Mouse (Mus musculus): ENCODE measurements around the gene Fbxw10. TPM values are rescaled to one million over a fixed set of nuclear protein-coding genes. Genes with fewer than 3 reads are reported as not detected.

Fbxw10 gene
- total RNA-seq, 2 experiments from 2014 or later: 4.7 to 4.9 TPM

DNA sequence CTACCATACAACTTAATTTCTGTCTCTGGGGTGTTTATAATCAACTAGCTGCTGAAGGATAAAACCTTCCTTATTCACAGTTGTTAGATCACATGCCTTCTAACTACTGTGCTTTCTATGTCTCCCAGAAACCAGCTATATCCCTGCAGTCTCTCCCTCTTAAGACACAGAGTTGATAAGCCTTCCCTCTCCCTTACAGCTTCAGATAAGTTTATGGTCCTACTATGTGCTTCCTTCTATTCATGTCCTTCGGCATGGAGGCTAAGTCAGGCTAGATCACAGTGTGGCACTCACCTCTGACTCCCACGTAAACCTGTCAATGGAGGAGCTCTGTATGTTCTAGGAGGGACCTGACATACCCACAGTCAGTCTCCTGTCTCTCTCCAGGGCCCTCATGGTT is 16.5 kb upstream of the Fbxw10 start:
- ATAC-seq (replicated peaks; ENCODE audit: poor library complexity, severe bottlenecking): no peak

DNA sequence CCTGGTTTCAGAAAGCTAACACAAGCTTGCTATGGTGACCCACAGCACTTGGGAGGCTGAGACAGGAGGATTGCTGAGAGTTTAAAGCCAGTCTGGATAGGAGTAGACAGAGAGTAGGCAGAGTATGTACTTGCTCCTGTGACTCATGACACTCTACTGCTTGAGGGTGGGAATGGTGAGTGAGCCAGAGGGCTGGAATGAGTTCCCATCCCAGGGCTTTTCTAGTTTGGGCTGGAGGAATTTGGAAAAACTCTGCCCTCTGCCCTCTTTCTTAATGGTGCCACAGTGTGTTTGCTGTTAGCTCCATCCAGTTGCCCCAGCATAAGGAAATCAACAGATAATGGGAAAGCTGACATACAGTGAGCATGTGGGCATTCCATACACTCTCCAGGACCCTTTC is 15.0 kb upstream of the Fbxw10 start:
- no peak for ATAC-seq (replicated peaks; ENCODE audit: poor library complexity, severe bottlenecking)

- ATAC-seq (replicated peaks; ENCODE audit: poor library complexity, severe bottlenecking): no peak
Measured at GRCm38 (mm10) chr11:62844562-62844961, 2.3 kb upstream of the Fbxw10 start.

DNA sequence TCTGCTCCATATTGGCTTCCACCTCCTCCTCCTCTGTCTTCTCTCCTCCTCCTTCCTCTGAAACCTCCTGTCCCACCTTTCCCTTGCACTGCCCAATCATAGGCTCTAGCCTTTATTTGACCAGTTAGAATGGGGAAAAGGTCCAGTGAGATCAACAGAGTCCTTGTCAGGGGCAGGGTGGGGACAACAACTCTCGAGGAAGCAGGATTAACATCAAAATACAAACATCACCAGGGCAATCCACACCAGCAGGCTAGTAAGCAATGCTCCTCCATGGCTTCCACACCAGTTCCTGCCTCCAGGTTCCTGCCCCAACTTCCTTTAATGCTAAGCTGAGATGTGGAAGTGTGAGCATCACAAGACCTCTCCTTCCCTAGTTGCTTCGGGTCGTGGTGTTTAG is 1.1 kb upstream of the Fbxw10 start:
- no peak for ATAC-seq (replicated peaks; ENCODE audit: poor library complexity, severe bottlenecking)

- ATAC-seq (replicated peaks; ENCODE audit: poor library complexity, severe bottlenecking): peak; percentile 81
Measured at GRCm38 (mm10) chr11:62847655-62848191, 854 bp downstream of the Fbxw10 start.

GRCm38 (mm10) chr11:62848301-62848700 is 1.4 kb downstream of the Fbxw10 start:
- ATAC-seq (replicated peaks; ENCODE audit: poor library complexity, severe bottlenecking): no peak

DNA sequence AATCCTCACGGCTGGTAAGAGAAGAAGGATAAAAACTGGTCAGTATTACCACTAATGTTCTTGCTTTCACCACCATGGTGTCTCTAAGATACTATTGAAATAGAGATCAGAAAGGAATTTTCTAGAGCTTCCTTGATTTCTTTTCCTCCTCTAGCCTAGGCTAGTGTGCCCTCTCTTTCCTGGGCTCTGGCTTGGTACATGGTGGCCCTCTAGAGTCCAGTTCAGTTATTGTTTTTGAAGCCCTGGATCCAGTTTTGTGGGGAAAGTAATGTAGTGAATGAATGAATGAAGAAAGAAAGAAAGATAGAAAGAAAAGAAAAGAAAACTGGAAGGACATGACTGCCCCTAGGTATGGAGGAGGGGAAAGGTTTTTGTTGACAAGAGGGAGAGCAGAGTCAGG is 4.3 kb downstream of the Fbxw10 start:
- ATAC-seq (replicated peaks; ENCODE audit: poor library complexity, severe bottlenecking): no peak

DNA sequence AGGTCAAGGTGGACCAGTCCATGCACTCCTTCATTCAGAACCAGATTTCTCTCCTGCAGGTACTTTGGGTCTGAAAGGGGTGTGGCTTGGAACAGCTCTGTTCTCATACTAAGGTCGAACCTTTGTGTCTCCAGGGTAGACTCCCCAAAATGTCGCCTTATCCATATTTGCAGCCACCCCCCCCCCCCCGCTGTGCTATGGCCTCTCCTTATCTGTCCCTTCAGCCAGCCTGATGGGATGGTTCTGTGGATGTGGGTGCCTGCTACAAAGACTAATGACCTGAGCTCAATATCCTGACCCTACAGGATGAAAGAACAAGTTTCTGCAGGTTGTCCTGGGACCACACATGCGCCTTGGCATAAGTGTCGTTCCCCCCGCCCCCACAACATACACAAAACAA is 6.5 kb downstream of the Fbxw10 start:
- ATAC-seq (replicated peaks; ENCODE audit: poor library complexity, severe bottlenecking): no peak

- ATAC-seq (replicated peaks; ENCODE audit: poor library complexity, severe bottlenecking): no peak
Measured at GRCm38 (mm10) chr11:62865562-62865961, 18.7 kb downstream of the Fbxw10 start.

GRCm38 (mm10) chr11:62866685-62867084 is 19.8 kb downstream of the Fbxw10 start:
- ATAC-seq (replicated peaks; ENCODE audit: poor library complexity, severe bottlenecking): peak; percentile 90

DNA sequence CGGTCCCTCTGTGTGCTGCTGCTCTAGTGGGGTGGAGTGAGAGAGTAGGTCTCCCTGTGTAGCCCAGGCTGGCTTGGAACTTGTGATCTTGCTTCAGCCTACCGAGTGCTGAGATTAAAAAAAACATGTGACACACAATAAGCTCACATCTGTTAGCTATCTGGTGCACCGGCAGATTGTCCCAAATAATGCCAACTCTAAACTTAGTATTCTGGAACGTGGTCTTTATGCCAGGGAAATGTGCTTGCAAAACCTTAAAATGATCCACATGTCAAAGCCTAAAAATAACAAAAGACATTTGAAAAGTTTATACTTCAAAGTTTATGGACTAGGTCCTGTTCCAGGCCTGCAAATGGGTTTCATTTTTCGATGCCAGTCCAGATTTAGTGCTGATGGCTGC is 22.3 kb downstream of the Fbxw10 start:
- ATAC-seq (replicated peaks; ENCODE audit: poor library complexity, severe bottlenecking): no peak

DNA sequence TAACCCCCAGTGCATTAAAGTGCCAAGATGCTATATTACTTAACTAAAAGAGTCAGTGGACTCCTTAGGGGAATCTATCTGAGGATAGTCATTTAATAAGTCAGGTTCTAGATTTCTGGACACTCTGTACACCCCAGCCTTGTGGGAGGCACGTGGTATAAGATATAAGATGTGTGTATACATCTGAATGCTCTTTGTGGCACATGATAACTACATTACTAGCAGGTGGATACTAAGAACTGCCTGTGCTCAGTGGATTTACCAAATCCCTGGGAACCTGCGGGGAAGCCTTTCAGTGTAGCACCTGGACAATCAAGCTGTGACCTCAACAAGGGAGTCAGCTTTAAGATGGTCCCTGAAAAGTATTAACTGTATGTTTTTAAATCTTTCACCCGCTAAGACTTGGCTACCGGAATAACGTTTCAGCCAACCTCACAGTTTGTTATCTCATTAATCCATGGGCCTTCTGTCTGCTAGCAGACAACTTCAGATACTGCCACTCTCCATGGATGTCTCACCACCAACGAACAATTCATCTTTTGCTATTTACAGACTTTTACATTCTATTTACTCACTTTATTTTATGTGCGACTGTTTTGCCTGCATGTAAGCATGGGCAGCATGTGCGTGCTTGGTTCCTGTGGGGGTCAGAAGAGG is 23.0 kb downstream of the Fbxw10 start:
- no peak for ATAC-seq (replicated peaks; ENCODE audit: poor library complexity, severe bottlenecking)

GRCm38 (mm10) chr11:62873479-62873878 is 26.6 kb downstream of the Fbxw10 start:
- ATAC-seq (replicated peaks; ENCODE audit: poor library complexity, severe bottlenecking): no peak

- ATAC-seq (replicated peaks; ENCODE audit: poor library complexity, severe bottlenecking): no peak
Measured at GRCm38 (mm10) chr11:62875696-62876095, 28.8 kb downstream of the Fbxw10 start.

GRCm38 (mm10) chr11:62876445-62876844 is 29.6 kb downstream of the Fbxw10 start:
- no peak for ATAC-seq (replicated peaks; ENCODE audit: poor library complexity, severe bottlenecking)

DNA sequence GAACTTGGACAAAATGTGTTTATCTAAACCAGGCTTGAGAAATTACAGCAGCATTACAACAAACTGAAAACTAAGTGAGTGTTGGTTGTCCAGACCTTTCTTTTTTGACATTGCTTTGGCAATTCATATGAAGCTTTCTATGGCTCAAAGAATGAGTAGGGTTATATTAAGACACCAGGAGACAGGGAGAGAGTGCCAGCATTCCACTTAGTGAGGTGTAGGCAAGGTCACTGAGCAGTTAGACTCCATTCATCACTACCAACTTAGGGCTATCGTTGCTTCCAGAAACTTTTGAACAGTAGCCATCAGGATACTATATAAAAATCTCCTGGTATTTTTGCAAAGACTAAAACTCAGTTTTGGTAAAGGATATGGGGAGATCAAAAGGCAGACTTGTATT is 30.5 kb downstream of the Fbxw10 start:
- no peak for ATAC-seq (replicated peaks; ENCODE audit: poor library complexity, severe bottlenecking)

- ATAC-seq (replicated peaks; ENCODE audit: poor library complexity, severe bottlenecking): no peak
Measured at GRCm38 (mm10) chr11:62878728-62879127, 31.9 kb downstream of the Fbxw10 start.

GRCm38 (mm10) chr11:62879220-62880048 is 32.6 kb downstream of the Fbxw10 start, which contains the start of gene Tvp23b:
Gene Tvp23b, plus strand, starts transcription at chr11:62879455.
- peak; percentile 95 for ATAC-seq (replicated peaks; ENCODE audit: poor library complexity, severe bottlenecking)

DNA sequence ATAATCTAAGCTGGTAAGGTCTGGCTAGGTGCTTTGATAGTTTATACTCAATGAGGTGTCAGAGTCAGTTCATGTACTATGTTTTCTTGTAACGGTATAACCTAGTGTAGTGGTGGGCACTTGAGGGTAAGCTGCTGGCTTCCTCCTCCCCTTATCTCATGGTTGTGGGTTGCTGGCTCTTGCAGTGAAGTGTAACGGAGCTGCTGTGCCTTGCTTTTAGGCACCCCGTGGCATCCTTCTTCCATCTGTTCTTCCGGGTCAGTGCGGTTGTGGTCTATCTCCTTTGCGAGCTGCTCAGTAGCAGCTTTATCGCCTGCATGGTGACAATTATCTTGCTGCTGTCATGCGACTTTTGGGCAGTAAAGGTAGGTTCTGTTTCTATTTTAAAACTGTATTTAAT is 36.5 kb downstream of the Fbxw10 start:
- ATAC-seq (replicated peaks; ENCODE audit: poor library complexity, severe bottlenecking): no peak

- no peak for ATAC-seq (replicated peaks; ENCODE audit: poor library complexity, severe bottlenecking)
Measured at GRCm38 (mm10) chr11:62885323-62885722, 38.5 kb downstream of the Fbxw10 start.

DNA sequence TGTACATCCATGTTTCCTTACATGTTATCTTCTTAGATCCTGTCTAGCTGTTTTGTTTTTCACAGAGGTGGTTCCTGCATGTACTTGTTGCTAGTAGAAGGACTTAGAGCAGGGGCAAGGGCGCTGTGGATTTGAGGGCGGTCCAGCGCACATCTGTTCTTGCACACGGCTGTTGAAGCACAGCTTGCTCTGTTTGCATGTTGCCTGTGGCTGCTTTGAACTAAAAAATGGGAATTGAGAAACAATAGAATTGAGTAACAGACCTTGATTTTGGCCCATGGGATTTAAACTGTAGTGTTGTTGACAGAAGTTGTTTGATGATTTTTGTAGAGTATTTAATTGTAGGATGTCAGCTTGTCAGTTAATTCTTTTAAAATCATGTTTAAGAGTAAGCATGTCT is 43.9 kb downstream of the Fbxw10 start:
- ATAC-seq (replicated peaks; ENCODE audit: poor library complexity, severe bottlenecking): no peak

DNA sequence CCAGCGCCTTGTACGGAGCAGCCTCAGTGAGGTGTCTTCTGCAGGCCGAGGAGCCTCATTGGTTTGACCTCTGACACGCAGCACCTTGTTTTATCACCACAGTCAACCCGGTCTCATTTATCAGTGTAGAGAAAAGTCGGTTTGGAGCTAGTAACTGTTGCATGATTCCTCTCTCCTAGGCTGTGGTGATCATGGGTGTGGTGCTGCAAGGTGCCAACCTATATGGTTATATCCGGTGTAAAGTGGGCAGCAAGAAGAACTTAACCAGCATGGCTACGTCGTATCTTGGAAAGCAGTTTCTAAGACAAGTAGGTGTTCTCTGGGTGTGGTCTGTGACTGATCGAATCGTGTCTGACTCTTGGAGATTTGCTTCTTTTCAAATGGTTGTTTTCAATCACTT is 44.9 kb downstream of the Fbxw10 start:
- no peak for ATAC-seq (replicated peaks; ENCODE audit: poor library complexity, severe bottlenecking)
